In the genomic region with DNA sequence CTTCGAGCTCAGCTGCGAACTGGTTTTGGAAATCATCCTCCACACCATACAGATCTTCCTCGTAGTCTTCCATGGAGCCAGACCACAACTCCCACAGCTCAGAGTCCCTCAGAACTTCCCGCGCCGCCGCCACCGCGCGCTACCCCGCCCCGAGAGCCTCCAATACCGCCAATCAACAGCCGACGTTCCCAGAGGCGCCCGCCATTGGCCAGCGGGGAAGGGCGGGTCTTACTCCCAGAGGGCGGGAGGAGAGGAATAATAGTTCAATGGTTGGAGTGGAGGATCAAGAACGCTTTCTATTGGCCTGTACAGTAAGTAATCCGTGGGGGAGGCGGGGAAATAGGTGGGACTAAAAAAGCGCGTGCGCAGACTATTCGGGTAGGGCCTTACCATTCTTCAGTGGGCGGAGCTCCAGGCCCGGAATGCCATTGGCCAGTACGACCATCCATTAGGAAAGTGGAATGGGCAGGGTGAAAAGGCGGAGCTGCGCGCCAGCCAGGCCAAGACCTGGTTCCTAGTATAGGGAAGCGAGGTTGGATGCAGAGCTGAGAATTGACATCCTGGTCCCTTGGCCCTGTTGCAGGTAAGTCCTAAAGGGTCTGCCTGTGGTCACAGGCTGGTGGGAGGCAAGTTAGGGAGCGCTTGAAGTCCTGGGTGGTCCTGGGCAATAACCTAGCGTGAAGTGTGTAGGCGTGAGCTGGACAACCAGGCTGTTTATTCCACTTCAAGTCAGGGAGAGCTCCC, we compare ENCODE assay signal across 7 mouse cellular contexts. TPM values are rescaled to one million over a fixed set of nuclear protein-coding genes. Genes with fewer than 3 reads are reported as not detected.
DNase-seq lines count a peak whose midpoint lies in the region; ATAC-seq lines count a peak whose summit lies in the region.

A gene (minus strand): TSS at position 155 of the 744 bp plus-strand sequence.
A gene (plus strand): TSS at position 406 of the 744 bp plus-strand sequence.

- peak; percentile 97 for ATAC-seq in embryonic facial prominence, embryonic 12.5 days (ENCODE audit: insufficient number of reproducible peaks, insufficient read depth, low FRiP score, low TSS enrichment)
- ATAC-seq in limb, embryonic 11.5 days (ENCODE audit: insufficient number of reproducible peaks, low FRiP score, low TSS enrichment, low read depth): peak; percentile 97
- ATAC-seq in midbrain, embryonic 14.5 days (ENCODE audit: low FRiP score, low TSS enrichment): peak; percentile 99

- H3K36me3 ChIP-seq in embryonic facial prominence, embryonic 12.5 days: peaks cover 36% of the 10 kb centered on the region
- peaks cover 7% of the 10 kb centered on the region; the same call in 1 of the 2 replicates for H3K36me3 ChIP-seq in limb, embryonic 11.5 days (ENCODE audit: control insufficient read depth, insufficient read depth, low read length)
- H3K36me3 ChIP-seq in midbrain, embryonic 14.5 days (ENCODE audit: control insufficient read depth, insufficient read depth, low read length): peaks cover 11% of the 10 kb centered on the region; the same call in 1 of the 2 replicates

- no peaks in the 10 kb centered on the region for H3K9me3 ChIP-seq in embryonic facial prominence, embryonic 12.5 days
- H3K9me3 ChIP-seq in limb, embryonic 11.5 days (ENCODE audit: control insufficient read depth, low read length): no peaks in the 10 kb centered on the region
- H3K9me3 ChIP-seq in midbrain, embryonic 14.5 days (ENCODE audit: control insufficient read depth, low read length): no peaks in the 10 kb centered on the region

- no peaks in the 10 kb centered on the region for H3K27me3 ChIP-seq in embryonic facial prominence, embryonic 12.5 days
- no peaks in the 10 kb centered on the region for H3K27me3 ChIP-seq in limb, embryonic 11.5 days (ENCODE audit: control insufficient read depth, insufficient read depth, low read length)
- no peaks in the 10 kb centered on the region for H3K27me3 ChIP-seq in midbrain, embryonic 14.5 days (ENCODE audit: control insufficient read depth, insufficient read depth, low read length)

- no peak within 1 kb of the TSS for H3K27ac ChIP-seq in embryonic facial prominence, embryonic 12.5 days
- H3K27ac ChIP-seq in limb, embryonic 11.5 days (replicated peaks; ENCODE audit: low read depth, low read length): no peak within 1 kb of the TSS
- peak within 1 kb of the TSS; percentile 60; the same call in 1 of the 2 replicates for H3K27ac ChIP-seq in midbrain, embryonic 14.5 days (replicated peaks; ENCODE audit: low read depth, low read length)

- DNase-seq in adrenal gland, postnatal 25 days: peak; percentile 98
- DNase-seq in heart, adult 11 months: peak; percentile 100
- peak; percentile 100 for DNase-seq in kidney, adult 18-20 months
- peak; percentile 97 for DNase-seq in limb, embryonic 11.5 days (ENCODE audit: low spot score)
- peak; percentile 100 for DNase-seq in midbrain, embryonic 14.5 days
- peak; percentile 96 for DNase-seq in spleen, adult 18-20 months

- peaks cover 18% of the 10 kb centered on the region for H3K4me1 ChIP-seq in embryonic facial prominence, embryonic 12.5 days
- H3K4me1 ChIP-seq in limb, embryonic 11.5 days (ENCODE audit: control insufficient read depth, insufficient read depth, low read length): peaks cover 13% of the 10 kb centered on the region
- peaks cover 14% of the 10 kb centered on the region for H3K4me1 ChIP-seq in midbrain, embryonic 14.5 days (ENCODE audit: control insufficient read depth, insufficient read depth, low read length)

- H3K4me3 ChIP-seq in embryonic facial prominence, embryonic 12.5 days: peak within 1 kb of the TSS; percentile 70
- H3K4me3 ChIP-seq in limb, embryonic 11.5 days (ENCODE audit: low read depth, low read length): peak within 1 kb of the TSS; percentile 80
- H3K4me3 ChIP-seq in midbrain, embryonic 14.5 days (replicated peaks; ENCODE audit: low read depth, low read length): peak within 1 kb of the TSS; percentile 63

- under 1% methylated on average over 37 of the region's 37 CpGs for WGBS in embryonic facial prominence, embryonic 12.5 days
- under 1% methylated on average over 37 of the region's 37 CpGs for WGBS in limb, embryonic 11.5 days
- WGBS in midbrain, embryonic 14.5 days: 2% methylated on average over 37 of the region's 37 CpGs

- peak within 1 kb of the TSS; percentile 65 for H3K9ac ChIP-seq in embryonic facial prominence, embryonic 12.5 days
- H3K9ac ChIP-seq in limb, embryonic 11.5 days (ENCODE audit: low read length): peak within 1 kb of the TSS; percentile 79
- peak within 1 kb of the TSS; percentile 78 for H3K9ac ChIP-seq in midbrain, embryonic 14.5 days (replicated peaks; ENCODE audit: low read length)

- peak within 1 kb of the TSS; percentile 79 for H3K4me2 ChIP-seq in embryonic facial prominence, embryonic 12.5 days (replicated peaks)
- peak within 1 kb of the TSS; percentile 97 for H3K4me2 ChIP-seq in limb, embryonic 11.5 days (ENCODE audit: low read depth, severe bottlenecking)
- peak within 1 kb of the TSS; percentile 97 for H3K4me2 ChIP-seq in midbrain, embryonic 14.5 days (ENCODE audit: low read length)

RNA-seq across cellular contexts. Expression of the first gene that starts in this region (rescaled TPM):
- total RNA-seq in adrenal gland, postnatal 25 days (2021): 6.3 and 7.8 TPM in 2 replicates
- 43.5 and 45.9 TPM in 2 replicates for polyA plus RNA-seq in embryonic facial prominence, embryonic 12.5 days (2016; fragmentation: Nextera tagmentation; extraction: Ambion mirVana)
- polyA plus RNA-seq in limb, embryonic 11.5 days (2014; fragmentation: Nextera tagmentation; extraction: Ambion mirVana): 29.1 and 31.5 TPM in 2 replicates
- 4.5 and 5.0 TPM in 2 replicates for polyA plus RNA-seq in midbrain, embryonic 14.5 days (2014; fragmentation: Nextera tagmentation; extraction: Ambion mirVana)

RNA-seq across cellular contexts. Expression of the second gene that starts in this region (rescaled TPM):
- 14.1 and 14.6 TPM in 2 replicates for total RNA-seq in adrenal gland, postnatal 25 days (2021)
- polyA plus RNA-seq in embryonic facial prominence, embryonic 12.5 days (2016; fragmentation: Nextera tagmentation; extraction: Ambion mirVana): 27.0 and 29.1 TPM in 2 replicates
- 20.4 and 23.4 TPM in 2 replicates for polyA plus RNA-seq in limb, embryonic 11.5 days (2014; fragmentation: Nextera tagmentation; extraction: Ambion mirVana)
- polyA plus RNA-seq in midbrain, embryonic 14.5 days (2014; fragmentation: Nextera tagmentation; extraction: Ambion mirVana): 25.7 and 28.1 TPM in 2 replicates
